Mouse (Mus musculus) stomach, postnatal 0 days (tissue): Measurements from ENCODE around the gene Dlg4. TPM values are rescaled to one million over a fixed set of nuclear protein-coding genes. Genes with fewer than 3 reads are reported as not detected.

Experiments used
- ATAC-seq: fragments of 200-750 bp; cut with Nextera tagmentation; 2 replicates; pipeline ENCODE4 v1.8.0; 2017; ENCODE audit not compliant: low FRiP score, low TSS enrichment
- DNase-seq: peaks from one replicate; pipeline ENCODE4 v3.0.0-alpha.2; 2016; ENCODE audit warnings: low spot score
- H3K27ac ChIP-seq: fragments of 300-500 bp; sonication (generic); replicated peaks from 2 replicates; pipeline ENCODE4 v1.5.1; 2014; ENCODE audit warnings: mild to moderate bottlenecking, control low read depth
- H3K27me3 ChIP-seq: fragments of 300-500 bp; sonication (generic); 2 replicates; pipeline ENCODE4 v1.6.1; 2014; ENCODE audit warnings: low read length; ENCODE audit not compliant: control insufficient read depth, insufficient read depth
- H3K36me3 ChIP-seq: fragments of 300-500 bp; sonication (generic); 2 replicates; pipeline ENCODE4 v1.6.1; 2014; ENCODE audit warnings: low read length, mixed read lengths; ENCODE audit not compliant: control insufficient read depth, insufficient read depth
- H3K4me1 ChIP-seq: fragments of 300-500 bp; sonication (generic); replicated peaks from 2 replicates; pipeline ENCODE4 v1.6.1; 2014; ENCODE audit warnings: antibody characterized with exemption; ENCODE audit not compliant: control insufficient read depth, insufficient read depth
- H3K4me2 ChIP-seq: fragments of 300-500 bp; sonication (generic); replicated peaks from 2 replicates; pipeline ENCODE4 v1.6.1; 2014; ENCODE audit warnings: low read depth, mild to moderate bottlenecking, control low read depth, moderate library complexity
- H3K4me3 ChIP-seq: fragments of 300-500 bp; sonication (generic); 2 replicates; pipeline ENCODE4 v1.5.1; 2014; ENCODE audit warnings: low read depth, low read length, control low read depth
- H3K9ac ChIP-seq: fragments of 300-500 bp; sonication (generic); 2 replicates; pipeline ENCODE4 v1.6.1; 2014; ENCODE audit warnings: mild to moderate bottlenecking, low read length, control low read depth, mixed read lengths
- H3K9me3 ChIP-seq: fragments of 300-500 bp; sonication (generic); 2 replicates; pipeline ENCODE4 v1.6.1; 2016; ENCODE audit warnings: low read length; ENCODE audit not compliant: control insufficient read depth
- CTCF ChIP-seq: IDR thresholded peaks from 2 replicates; pipeline ENCODE4 v1.5.1; 2016; ENCODE audit warnings: antibody characterized with exemption, low read depth, mild to moderate bottlenecking, moderate library complexity
- EP300 ChIP-seq: optimal IDR thresholded peaks from 2 replicates; pipeline ENCODE3; 2016; ENCODE audit warnings: antibody characterized with exemption
- WGBS: fragments of 180-500 bp; shearing (Covaris S2); extraction: QIAGEN DNeasy Blood & Tissue Kit; methylation state at CpG from one replicate; pipeline ENCODE4 v1.1.7; 2014; 5-methylcytosine and 5-hydroxymethylcytosine counted together
- polyA plus RNA-seq: library from polyadenylated mRNA; unstranded; fragments of >200 nt; fragmentation: Nextera tagmentation; extraction: Ambion mirVana; gene quantifications from 2 replicates; pipeline ENCODE4 v1.2.1, GENCODE M21; 2015

Gene Dlg4
- polyA plus RNA-seq, 1 experiment from 2014 or later = 2.6 TPM

DNA sequence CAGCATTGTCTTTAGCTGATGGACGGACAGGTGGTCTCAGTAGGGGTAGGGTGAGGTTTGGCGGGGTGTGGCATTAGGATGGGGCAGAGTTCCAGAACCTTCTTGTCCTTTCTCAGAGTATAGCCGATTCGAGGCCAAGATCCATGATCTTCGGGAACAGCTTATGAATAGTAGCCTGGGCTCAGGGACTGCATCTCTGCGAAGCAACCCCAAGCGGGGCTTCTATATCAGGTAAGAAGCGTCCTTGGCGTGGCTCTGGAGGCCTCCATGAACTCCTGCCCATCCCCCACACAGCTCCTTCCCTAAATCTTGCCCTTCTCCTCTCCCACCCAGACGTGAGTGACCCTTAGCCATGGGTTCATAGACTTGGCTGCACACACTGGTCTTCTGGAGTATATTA, 22.9 kb downstream of the Dlg4 start:
- Histone ChIP-seq H3K27ac (no peak overlapping the region), H3K27me3 (no peaks in the 10 kb centered on the region), H3K9ac (no peak overlapping the region), H3K36me3 (peaks cover 2% of the 10 kb centered on the region; the same call in 1 of the 2 replicates), H3K4me2 (no peak overlapping the region), H3K9me3 (no peaks in the 10 kb centered on the region), H3K4me1 (no peaks in the 10 kb centered on the region), H3K4me3 (no peak overlapping the region)
- 92% methylated on average over 10 of the region's 10 CpGs for WGBS
- ATAC-seq (no peak), DNase-seq (no peak)
- TF ChIP-seq EP300 (no peak), CTCF (no peak)

DNA sequence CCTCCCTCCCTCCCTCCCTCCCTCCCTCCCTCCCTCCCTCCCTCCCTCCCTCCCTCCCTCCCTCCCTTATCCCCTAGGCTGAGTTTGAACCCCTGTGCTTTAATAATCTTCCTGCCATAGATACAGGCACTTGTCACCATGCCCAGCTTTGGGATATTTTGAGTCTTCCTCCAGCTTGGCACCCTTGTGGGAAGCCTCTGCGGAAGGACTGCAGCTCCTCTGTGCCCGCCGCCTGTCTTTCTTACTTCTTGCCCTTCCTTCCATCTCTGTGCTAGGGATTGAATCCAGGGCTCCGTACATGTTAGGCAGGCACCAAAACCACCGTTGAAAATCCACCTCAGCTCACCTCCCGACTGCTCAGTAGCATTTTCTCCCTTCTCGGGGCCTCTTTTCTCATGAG, 23.4 kb downstream of the Dlg4 start:
- ATAC-seq (no peak), DNase-seq (no peak)
- Histone ChIP-seq H3K4me2 (no peak overlapping the region), H3K27me3 (no peaks in the 10 kb centered on the region), H3K4me1 (no peaks in the 10 kb centered on the region), H3K9ac (no peak overlapping the region), H3K36me3 (peaks cover 2% of the 10 kb centered on the region; the same call in 1 of the 2 replicates), H3K9me3 (no peaks in the 10 kb centered on the region), H3K4me3 (no peak overlapping the region), H3K27ac (no peak overlapping the region)
- 92% methylated on average over 7 of the region's 7 CpGs for WGBS
- TF ChIP-seq CTCF (no peak), EP300 (no peak)

DNA sequence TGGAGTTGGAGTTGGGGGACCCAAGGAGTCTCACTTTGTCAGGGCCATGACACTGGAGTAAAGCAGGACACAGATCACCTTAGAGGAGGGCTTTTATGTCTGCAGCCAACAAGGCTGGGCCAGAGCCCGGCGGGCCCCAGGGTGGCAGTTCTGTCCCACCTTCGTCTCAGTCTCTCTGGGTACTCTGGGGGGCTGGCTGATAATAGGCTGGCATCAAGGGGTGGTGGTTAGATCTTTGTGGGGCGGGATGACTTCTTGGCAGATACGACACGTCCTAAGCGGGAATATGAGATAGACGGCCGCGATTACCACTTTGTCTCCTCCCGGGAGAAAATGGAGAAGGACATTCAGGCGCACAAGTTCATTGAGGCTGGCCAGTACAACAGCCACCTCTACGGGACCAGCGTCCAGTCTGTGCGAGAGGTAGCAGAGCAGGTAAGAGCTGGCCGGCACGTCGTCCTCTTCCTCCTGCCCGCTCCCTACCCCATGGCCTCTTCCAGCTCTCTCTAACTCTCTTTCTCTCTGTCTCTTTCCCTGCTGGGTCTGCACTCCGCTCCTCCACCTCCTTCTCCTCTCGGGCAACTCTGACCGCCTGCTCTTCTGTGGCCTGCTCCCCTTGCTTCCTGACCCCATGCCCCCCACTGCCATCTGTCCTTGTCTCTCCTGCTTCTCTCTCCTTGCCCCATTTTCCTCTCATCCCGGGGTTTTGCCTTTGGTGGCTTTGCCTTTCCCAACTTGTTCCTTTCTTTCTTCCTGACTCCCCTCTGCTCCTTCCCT, 25.8 kb downstream of the Dlg4 start:
- no peak overlapping the region for H3K4me2 ChIP-seq
- WGBS = 85% methylated on average over 23 of the region's 23 CpGs
- no peaks in the 10 kb centered on the region for H3K4me1 ChIP-seq
- no peaks in the 10 kb centered on the region for H3K27me3 ChIP-seq
- H3K36me3 ChIP-seq = peaks cover 2% of the 10 kb centered on the region; the same call in 1 of the 2 replicates
- no peak for ATAC-seq
- H3K4me3 ChIP-seq = no peak overlapping the region
- DNase-seq = no peak
- TF ChIP-seq CTCF = no peak
- TF ChIP-seq EP300 = no peak
- no peak overlapping the region for H3K27ac ChIP-seq
- H3K9ac ChIP-seq = no peak overlapping the region
- H3K9me3 ChIP-seq = no peaks in the 10 kb centered on the region

DNA sequence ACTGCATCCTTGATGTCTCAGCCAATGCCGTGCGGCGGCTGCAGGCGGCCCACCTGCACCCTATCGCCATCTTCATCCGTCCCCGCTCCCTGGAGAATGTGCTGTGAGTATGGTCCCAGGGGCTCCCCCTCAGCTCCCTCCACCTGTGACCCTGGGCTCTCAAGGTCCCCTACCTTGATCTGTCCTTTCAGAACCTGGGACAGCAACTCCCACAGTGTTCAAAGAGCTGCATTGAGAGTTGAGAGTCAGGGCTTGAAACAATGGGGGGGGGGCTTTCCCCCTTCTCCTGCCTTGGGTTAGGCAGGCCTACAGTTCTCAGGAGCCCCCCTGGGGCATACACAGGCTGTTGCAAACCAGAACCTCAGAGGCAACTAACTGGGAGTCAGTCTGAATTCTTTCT, 26.9 kb downstream of the Dlg4 start:
- no peak overlapping the region for H3K9ac ChIP-seq
- no peak overlapping the region for H3K4me3 ChIP-seq
- no peaks in the 10 kb centered on the region for H3K27me3 ChIP-seq
- H3K36me3 ChIP-seq = peaks cover 2% of the 10 kb centered on the region; the same call in 1 of the 2 replicates
- TF ChIP-seq EP300 (no peak), CTCF (no peak)
- H3K27ac ChIP-seq = no peak overlapping the region
- no peak for ATAC-seq
- H3K4me1 ChIP-seq = no peaks in the 10 kb centered on the region
- 87% methylated on average over 7 of the region's 7 CpGs for WGBS
- H3K4me2 ChIP-seq = no peak overlapping the region
- no peak for DNase-seq
- H3K9me3 ChIP-seq = no peaks in the 10 kb centered on the region

DNA sequence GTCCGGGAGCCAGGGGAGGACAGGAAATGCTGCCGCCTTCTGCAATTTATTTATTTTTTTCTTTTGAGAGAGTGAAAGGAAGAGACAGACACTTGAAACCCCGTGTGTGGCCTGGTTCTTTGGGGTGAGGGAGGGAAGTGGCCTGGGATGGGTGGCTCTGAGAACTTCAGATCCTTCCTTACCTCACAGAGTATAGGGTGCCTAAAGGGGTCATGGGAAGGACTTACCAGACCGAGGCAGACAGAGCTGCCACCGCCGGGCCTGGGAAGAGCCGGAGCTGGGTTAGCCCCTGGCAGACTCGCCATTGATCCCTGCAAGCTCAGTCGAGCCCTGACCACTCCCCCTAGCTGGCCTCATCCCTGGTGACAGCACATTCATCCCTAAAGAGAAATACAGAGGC, 28.7 kb downstream of the Dlg4 start:
- Histone ChIP-seq H3K9me3 (no peaks in the 10 kb centered on the region), H3K27ac (no peak overlapping the region), H3K4me1 (no peaks in the 10 kb centered on the region), H3K4me3 (no peak overlapping the region), H3K27me3 (no peaks in the 10 kb centered on the region), H3K9ac (no peak overlapping the region), H3K4me2 (no peak overlapping the region), H3K36me3 (peaks cover 2% of the 10 kb centered on the region; the same call in 1 of the 2 replicates)
- WGBS = 41% methylated on average over 9 of the region's 9 CpGs
- ATAC-seq (no peak), DNase-seq (no peak)
- TF ChIP-seq EP300 (no peak), CTCF (no peak)

DNA sequence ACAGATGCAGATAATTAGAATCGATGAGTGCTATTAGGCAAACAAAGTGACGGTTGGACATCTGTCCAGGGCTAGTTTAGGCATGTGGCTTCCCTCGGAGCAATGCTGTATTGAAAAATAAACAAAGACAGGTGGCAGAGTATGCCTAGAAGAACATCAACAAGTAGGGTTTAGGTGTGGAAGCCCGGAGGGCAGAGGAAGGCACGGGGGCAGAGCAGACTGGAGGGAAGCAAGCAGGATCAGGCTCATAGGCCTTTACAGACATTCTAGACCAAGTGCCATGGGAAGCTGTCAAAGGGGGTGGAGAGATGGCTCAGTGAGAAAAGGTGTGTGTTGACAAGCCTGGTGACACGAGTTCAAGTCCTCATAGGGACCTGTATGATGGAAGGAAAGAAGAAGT, 32.6 kb downstream of the Dlg4 start:
- no peak overlapping the region for H3K9ac ChIP-seq
- WGBS = 52% methylated on average over 6 of the region's 6 CpGs
- DNase-seq = no peak
- no peaks in the 10 kb centered on the region for H3K9me3 ChIP-seq
- H3K4me2 ChIP-seq = no peak overlapping the region
- no peak overlapping the region for H3K4me3 ChIP-seq
- H3K4me1 ChIP-seq = no peaks in the 10 kb centered on the region; the same call in 1 of the 2 replicates
- H3K27ac ChIP-seq = no peak overlapping the region
- no peaks in the 10 kb centered on the region for H3K27me3 ChIP-seq
- TF ChIP-seq EP300 (no peak), CTCF (no peak)
- ATAC-seq = no peak
- H3K36me3 ChIP-seq = no peaks in the 10 kb centered on the region
